Mouse (Mus musculus) intestine, postnatal 0 days (tissue): ENCODE measurements around the gene Tpo. TPM values are rescaled to one million over a fixed set of nuclear protein-coding genes. Genes with fewer than 3 reads are reported as not detected.

ENCODE experiments used
- ATAC-seq: fragments of 200-750 bp; cut with Nextera tagmentation; 2 replicates; pipeline ENCODE4 v1.8.0; 2017; ENCODE audit warnings: mild to moderate bottlenecking, moderate TSS enrichment, moderate library complexity
- H3K27ac ChIP-seq: fragments of 300-500 bp; sonication (generic); 2 replicates; pipeline ENCODE4 v1.5.1; 2014; ENCODE audit warnings: mild to moderate bottlenecking, low read depth, low read length, moderate library complexity
- H3K27me3 ChIP-seq: fragments of 300-500 bp; sonication (generic); replicated peaks from 2 replicates; pipeline ENCODE4 v1.6.1; 2014; ENCODE audit warnings: low read length, mixed read lengths; ENCODE audit not compliant: control insufficient read depth, insufficient read depth
- H3K36me3 ChIP-seq: fragments of 300-500 bp; sonication (generic); 2 replicates; pipeline ENCODE4 v1.6.1; 2014; ENCODE audit warnings: mild to moderate bottlenecking, moderate library complexity; ENCODE audit not compliant: control insufficient read depth, insufficient read depth
- H3K4me1 ChIP-seq: fragments of 300-500 bp; sonication (generic); replicated peaks from 2 replicates; pipeline ENCODE4 v1.6.1; 2014; ENCODE audit warnings: antibody characterized with exemption, low read length, mixed read lengths; ENCODE audit not compliant: control insufficient read depth, insufficient read depth
- H3K4me2 ChIP-seq: fragments of 300-500 bp; sonication (generic); replicated peaks from 2 replicates; pipeline ENCODE4 v1.6.1; 2014; ENCODE audit warnings: low read depth, mild to moderate bottlenecking, moderate library complexity
- H3K4me3 ChIP-seq: fragments of 300-500 bp; sonication (generic); 2 replicates; pipeline ENCODE4 v1.5.1; 2014; ENCODE audit warnings: low read depth, low read length
- H3K9ac ChIP-seq: fragments of 300-500 bp; sonication (generic); 2 replicates; pipeline ENCODE4 v1.6.1; 2014; ENCODE audit warnings: mild to moderate bottlenecking, low read depth, low read length
- H3K9me3 ChIP-seq: fragments of 300-500 bp; sonication (generic); 2 replicates; pipeline ENCODE4 v1.6.1; 2016; ENCODE audit warnings: mixed run types; ENCODE audit not compliant: control insufficient read depth
- CTCF ChIP-seq: sonication (generic); IDR thresholded peaks from 2 replicates; pipeline ENCODE4 v1.5.1; 2016; ENCODE audit warnings: low read depth, mild to moderate bottlenecking, control low read depth, antibody characterized with exemption, moderate library complexity
- WGBS: fragments of 180-500 bp; shearing (Covaris S2); extraction: QIAGEN DNeasy Blood & Tissue Kit; methylation state at CpG from one replicate; pipeline ENCODE4 v1.1.7; 2014; 5-methylcytosine and 5-hydroxymethylcytosine counted together
- polyA plus RNA-seq: library from polyadenylated mRNA; unstranded; fragments of >200 nt; fragmentation: Nextera tagmentation; extraction: Ambion mirVana; gene quantifications from 2 replicates; pipeline ENCODE4 v1.2.1, GENCODE M21; 2015

The Tpo gene
- not detected in 2 replicates for polyA plus RNA-seq

DNA sequence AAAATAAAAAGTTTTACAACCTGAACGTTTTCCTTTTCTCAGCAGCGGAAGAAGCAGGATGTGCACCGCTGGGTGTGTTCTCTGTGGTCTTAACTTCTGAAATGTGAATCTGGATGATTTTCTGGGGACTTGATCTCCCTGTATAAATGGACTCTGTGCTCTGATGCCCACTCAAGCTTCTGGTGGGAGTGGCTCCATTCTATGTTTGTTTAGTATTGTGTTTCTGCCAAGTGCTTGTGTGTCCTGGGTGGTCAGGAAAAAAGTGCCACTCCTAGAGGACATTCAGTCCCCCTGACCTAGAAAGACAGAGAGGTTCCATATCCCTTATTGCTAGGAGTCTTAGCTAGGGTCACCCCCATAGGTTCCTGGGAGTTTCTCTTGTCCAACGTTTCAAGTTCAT, at the start of gene Tpo:
Tpo (minus strand) TSS at position 101 of the 400 bp plus-strand sequence.
- no peaks in the 10 kb centered on the region for H3K9me3 ChIP-seq
- no peak for ATAC-seq

DNA sequence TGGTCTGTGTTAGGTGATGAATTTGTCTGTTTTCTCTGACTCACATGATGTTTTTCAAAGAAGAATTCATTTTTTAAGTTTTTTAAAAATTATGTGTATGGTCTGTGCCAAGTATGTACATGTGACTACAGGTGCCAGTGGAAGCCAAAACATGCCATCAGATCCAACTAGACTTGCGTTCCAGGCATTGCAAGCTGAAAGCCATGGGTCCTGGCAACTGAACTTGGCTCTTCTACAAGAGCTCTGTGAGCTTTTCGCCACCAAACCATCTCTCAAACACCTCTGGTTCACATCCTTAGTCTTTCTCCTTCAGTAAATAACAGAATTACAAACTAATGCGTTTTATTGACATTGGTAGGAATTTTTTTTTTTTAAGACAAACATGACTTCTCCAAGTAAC, 49.3 kb upstream of the Tpo start:
- no peak overlapping the region for H3K4me2 ChIP-seq
- no peaks in the 10 kb centered on the region for H3K9me3 ChIP-seq
- no peaks in the 10 kb centered on the region for H3K36me3 ChIP-seq
- H3K4me3 ChIP-seq: no peak overlapping the region
- ATAC-seq: no peak
- 71% methylated on average over 3 of the region's 3 CpGs for WGBS
- no peaks in the 10 kb centered on the region for H3K4me1 ChIP-seq
- TF ChIP-seq CTCF: no peak
- no peak overlapping the region for H3K9ac ChIP-seq
- no peak overlapping the region for H3K27ac ChIP-seq
- H3K27me3 ChIP-seq: no peaks in the 10 kb centered on the region

More for the DNA sequence above, at the start of gene Tpo:
- H3K4me1 ChIP-seq: no peaks in the 10 kb centered on the region
- H3K9ac ChIP-seq: no peak within 1 kb of the TSS
- no peaks in the 10 kb centered on the region for H3K27me3 ChIP-seq
- H3K27ac ChIP-seq: no peak within 1 kb of the TSS
- H3K36me3 ChIP-seq: no peaks in the 10 kb centered on the region
- no peak within 1 kb of the TSS for H3K4me2 ChIP-seq
- no peak for TF ChIP-seq CTCF
- no peak within 1 kb of the TSS for H3K4me3 ChIP-seq
- WGBS: 77% methylated on average over 4 of the region's 4 CpGs

- no peaks in the 10 kb centered on the region for H3K9me3 ChIP-seq
- no peak overlapping the region for H3K4me2 ChIP-seq
- TF ChIP-seq CTCF: no peak
- WGBS: 67% methylated on average over 1 of the region's 1 CpGs
- no peaks in the 10 kb centered on the region for H3K27me3 ChIP-seq
- H3K9ac ChIP-seq: no peak overlapping the region
- ATAC-seq: no peak
- no peaks in the 10 kb centered on the region for H3K4me1 ChIP-seq
- H3K27ac ChIP-seq: no peak overlapping the region
- H3K36me3 ChIP-seq: no peaks in the 10 kb centered on the region
- H3K4me3 ChIP-seq: no peak overlapping the region
Observed at GRCm38 (mm10) chr12:30179623-30180022, 47.2 kb upstream of the Tpo start.

DNA sequence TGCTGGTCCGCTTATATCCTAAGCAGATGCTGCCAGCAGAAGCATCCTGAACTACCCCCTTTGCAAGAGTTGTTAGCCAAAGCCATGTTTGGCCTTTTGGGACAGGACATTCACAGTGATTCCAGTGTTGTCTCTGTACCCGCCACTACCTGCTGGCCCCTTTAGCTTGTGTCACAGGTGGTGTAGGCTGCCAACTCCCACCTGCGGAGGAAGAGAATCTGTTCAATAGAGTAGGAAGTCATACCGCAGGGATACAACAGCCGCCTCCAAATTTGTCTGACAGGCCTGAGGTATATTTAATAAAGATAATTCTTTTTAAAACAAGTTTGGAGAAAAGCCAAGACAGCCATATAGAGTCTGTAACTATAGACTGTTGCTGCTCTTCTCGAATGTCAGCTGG, 45.5 kb upstream of the Tpo start:
- Histone ChIP-seq H3K4me1 (no peaks in the 10 kb centered on the region), H3K9me3 (no peaks in the 10 kb centered on the region), H3K4me2 (no peak overlapping the region), H3K36me3 (no peaks in the 10 kb centered on the region), H3K27me3 (no peaks in the 10 kb centered on the region), H3K4me3 (no peak overlapping the region), H3K27ac (no peak overlapping the region), H3K9ac (no peak overlapping the region)
- no peak for TF ChIP-seq CTCF
- no peak for ATAC-seq
- 86% methylated on average over 6 of the region's 6 CpGs for WGBS

- Histone ChIP-seq H3K27ac (no peak overlapping the region), H3K9ac (no peak overlapping the region), H3K4me2 (no peak overlapping the region), H3K36me3 (no peaks in the 10 kb centered on the region), H3K4me1 (no peaks in the 10 kb centered on the region), H3K9me3 (no peaks in the 10 kb centered on the region), H3K27me3 (no peaks in the 10 kb centered on the region), H3K4me3 (no peak overlapping the region)
- ATAC-seq: no peak
- TF ChIP-seq CTCF: no peak
- 81% methylated on average over 2 of the region's 2 CpGs for WGBS
Observed at GRCm38 (mm10) chr12:30177529-30177928, 45.1 kb upstream of the Tpo start.

DNA sequence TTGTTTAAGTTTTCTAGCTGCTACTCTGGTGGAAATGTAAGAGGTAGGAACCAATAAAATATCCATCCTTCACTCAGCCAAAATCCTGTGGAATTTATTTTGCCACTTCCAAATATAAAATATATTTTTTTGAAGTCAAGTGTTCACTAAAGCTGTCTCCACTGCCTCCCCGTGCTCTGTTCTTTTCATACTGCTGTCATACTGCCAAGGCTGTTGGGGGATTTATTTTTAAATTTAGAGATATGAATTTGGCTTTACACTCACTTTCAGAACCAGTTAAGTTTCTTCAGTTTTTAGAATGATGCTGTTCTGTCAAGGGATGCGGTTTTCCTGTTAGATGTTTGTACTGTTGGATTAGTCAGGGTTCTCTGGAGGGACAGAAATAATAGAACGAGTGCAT, 36.1 kb upstream of the Tpo start:
- no peak for ATAC-seq
- no peak overlapping the region for H3K4me3 ChIP-seq
- H3K9ac ChIP-seq: no peak overlapping the region
- H3K36me3 ChIP-seq: no peaks in the 10 kb centered on the region
- H3K4me2 ChIP-seq: no peak overlapping the region
- H3K4me1 ChIP-seq: no peaks in the 10 kb centered on the region
- H3K27ac ChIP-seq: no peak overlapping the region
- 62% methylated on average over 3 of the region's 3 CpGs for WGBS
- H3K9me3 ChIP-seq: no peaks in the 10 kb centered on the region
- TF ChIP-seq CTCF: no peak
- no peaks in the 10 kb centered on the region for H3K27me3 ChIP-seq

DNA sequence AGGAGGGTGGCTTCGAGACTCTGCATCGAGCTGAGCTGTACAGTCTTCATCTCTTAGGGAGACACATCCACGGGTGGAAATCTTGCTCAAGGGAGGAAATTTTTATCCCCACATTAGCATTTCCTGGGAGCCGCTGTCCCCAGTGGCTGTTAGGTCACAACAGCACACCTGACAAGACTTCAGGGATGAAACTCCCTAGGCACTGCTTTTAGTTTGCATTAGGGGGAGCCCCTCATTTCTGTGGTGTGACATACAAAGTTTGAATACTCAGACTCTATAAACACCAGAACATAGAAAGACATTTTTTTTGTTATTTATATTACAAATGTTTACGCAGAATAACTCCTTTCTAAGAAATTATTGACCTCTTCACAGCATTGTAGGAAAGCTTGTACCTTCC, 32.1 kb upstream of the Tpo start:
- H3K27me3 ChIP-seq: no peaks in the 10 kb centered on the region
- H3K4me3 ChIP-seq: no peak overlapping the region
- no peaks in the 10 kb centered on the region for H3K4me1 ChIP-seq
- 76% methylated on average over 5 of the region's 5 CpGs for WGBS
- H3K27ac ChIP-seq: no peak overlapping the region
- ATAC-seq: no peak
- no peak overlapping the region for H3K9ac ChIP-seq
- H3K4me2 ChIP-seq: no peak overlapping the region
- no peaks in the 10 kb centered on the region for H3K36me3 ChIP-seq
- no peaks in the 10 kb centered on the region for H3K9me3 ChIP-seq
- no peak for TF ChIP-seq CTCF
